Mouse (Mus musculus) liver, embryonic 14.5 days (tissue): ENCODE results near the gene Il22ra2.

Source experiments
- CTCF ChIP-seq: IDR thresholded peaks from 2 replicates; pipeline ENCODE4 v1.5.1; 2016; ENCODE audit warnings: antibody characterized with exemption, low read depth, control low read depth
- EP300 ChIP-seq: IDR thresholded peaks from 2 replicates; pipeline ENCODE4 v1.6.1; 2016; ENCODE audit warnings: antibody characterized with exemption, low read depth

DNA sequence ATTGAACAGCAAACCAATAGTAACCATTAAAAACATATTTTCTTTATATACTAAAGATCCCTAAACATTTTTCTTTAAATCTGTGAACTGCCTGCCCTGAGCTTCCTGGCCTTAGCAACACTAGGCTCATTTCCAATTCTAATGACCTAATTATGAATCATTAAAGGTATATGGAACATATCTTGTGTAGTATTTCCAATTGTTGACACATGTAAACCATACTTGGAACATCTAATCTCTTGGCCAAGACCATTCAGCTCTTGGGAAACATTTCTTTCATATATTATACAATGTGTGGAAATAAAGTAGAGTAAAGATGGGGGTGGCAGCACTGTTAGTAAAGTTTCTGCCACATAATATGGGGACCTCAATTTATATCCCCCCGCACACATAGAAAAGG, 17.8 kb downstream of the Il22ra2 start:
- no peak for TF ChIP-seq CTCF
- TF ChIP-seq EP300 = no peak
